Mouse (Mus musculus): ENCODE measurements around the gene Serpinh1.
"Not testable (repeated sequence)": the region's sequence is repeated elsewhere in the genome, so short reads cannot be mapped to it uniquely, and the experiment has no call there.

Gene Serpinh1

DNA sequence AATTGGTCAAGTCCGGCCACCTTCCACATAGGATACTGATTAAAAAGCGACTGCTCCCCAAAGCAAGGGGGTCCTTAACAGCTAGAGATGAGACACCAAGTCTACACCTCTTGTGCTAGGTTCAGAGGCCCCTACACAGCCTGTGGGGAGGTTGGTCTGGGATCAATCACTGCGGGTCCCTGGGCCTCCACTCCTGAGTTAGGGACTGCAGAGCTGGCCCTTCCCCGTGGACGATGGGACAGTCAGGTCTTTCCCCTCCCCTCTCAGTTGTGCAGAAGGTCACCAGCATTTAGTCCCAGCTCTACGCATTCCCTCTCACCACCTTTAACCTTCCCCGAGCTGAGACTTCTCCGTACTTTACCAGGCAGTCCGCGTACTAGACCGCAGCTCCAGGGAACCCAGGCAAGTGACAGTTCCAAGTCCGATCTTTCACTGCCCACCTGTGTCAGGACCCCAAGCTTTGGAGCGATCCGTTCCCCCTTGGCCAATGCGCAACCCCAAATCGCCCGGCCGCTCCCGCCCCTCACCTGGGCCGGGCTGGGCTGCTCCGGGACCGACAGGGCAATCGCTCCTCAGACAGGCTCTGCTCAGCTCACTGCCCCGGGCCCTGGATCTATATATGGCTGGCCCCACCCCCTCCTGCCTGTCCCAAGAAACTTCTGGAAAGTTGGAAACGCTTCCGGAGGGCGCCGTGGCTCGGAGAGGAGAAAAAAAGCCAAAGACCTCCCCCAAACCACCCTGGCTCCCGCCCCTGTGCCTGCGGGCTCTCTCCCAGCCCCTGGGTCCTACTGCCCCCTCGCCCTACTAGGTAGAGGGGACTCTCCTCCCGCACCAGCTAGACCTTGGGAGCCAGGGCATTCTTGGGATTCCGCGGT, at the start of gene Serpinh1:
TSS of gene Serpinh1 (minus strand) at position 714 of the 875 bp plus-strand sequence.
- no peak for DNase-seq

DNA sequence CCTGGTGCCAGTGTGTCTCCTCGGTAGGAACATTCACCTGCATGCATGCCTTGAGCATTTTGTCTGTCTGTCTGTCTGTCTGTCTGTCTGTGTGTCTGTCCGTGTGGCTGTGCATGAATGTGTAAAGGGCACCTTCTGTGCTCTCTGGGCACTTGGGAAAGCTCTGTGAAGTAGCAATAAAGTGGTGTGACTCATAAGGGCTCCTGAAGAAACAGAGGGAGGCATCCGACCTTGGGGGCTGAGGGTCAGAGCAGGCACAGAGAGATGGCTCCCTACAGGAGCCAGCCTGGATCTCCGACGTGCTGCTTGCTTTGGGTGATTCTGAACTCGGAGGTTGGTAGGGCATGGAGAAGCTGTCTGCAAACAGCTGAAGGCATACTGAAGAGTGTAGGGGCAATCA, 49.4 kb upstream of the Serpinh1 start:
- no peak for DNase-seq

DNA sequence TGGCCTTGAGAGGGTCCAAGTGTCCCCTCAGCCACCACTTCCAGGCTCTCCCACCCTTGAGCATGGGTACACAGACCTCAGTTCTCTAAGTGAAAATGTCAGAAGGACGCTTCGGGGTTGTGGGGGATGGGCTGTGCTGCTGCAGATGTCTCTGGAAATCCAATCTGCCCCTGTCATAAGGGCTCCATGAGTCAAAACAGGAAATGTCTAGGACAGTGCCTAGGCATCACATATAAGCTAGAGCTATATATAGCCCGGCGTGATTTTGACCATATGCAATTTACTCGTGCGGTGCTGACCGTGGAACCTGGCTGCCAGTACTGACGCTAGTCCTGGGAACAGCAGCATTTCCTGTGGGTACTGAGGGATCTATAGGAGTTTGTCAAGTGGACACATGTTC, 48.3 kb upstream of the Serpinh1 start:
- peak; percentile 25 for DNase-seq

DNA sequence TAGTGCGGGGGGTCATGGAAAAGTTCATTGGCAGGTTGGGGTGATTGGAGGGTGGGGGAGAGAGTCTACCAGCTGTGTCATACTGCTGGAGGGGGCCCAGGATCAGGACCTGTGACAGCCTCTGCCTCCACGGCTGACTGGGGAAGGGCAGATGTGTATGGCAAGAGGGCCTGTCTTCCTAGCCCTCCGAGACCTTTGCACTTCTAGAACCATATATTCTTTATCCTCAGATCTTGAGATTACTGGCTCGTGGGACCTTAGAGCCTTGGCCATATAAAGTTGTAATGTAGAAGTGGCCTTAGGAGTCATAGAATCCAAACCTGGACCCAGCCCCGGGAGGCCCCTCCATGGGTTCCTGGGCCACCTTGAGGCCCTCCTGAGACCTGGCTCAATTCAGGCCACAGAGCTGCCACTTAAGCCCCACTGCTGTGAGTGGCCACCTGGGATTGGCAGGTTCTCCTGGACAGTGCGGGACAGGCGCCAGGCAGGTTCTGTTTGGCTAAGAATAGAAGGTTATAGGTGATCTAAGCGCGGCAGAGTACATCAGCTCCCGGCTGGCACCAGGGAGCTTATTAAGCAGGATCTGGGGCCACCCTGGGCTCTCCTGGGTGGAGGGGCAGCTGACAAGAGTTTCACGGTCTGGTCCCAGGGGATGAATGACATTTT, 44.1 kb upstream of the Serpinh1 start:
- DNase-seq, result no peak

DNA sequence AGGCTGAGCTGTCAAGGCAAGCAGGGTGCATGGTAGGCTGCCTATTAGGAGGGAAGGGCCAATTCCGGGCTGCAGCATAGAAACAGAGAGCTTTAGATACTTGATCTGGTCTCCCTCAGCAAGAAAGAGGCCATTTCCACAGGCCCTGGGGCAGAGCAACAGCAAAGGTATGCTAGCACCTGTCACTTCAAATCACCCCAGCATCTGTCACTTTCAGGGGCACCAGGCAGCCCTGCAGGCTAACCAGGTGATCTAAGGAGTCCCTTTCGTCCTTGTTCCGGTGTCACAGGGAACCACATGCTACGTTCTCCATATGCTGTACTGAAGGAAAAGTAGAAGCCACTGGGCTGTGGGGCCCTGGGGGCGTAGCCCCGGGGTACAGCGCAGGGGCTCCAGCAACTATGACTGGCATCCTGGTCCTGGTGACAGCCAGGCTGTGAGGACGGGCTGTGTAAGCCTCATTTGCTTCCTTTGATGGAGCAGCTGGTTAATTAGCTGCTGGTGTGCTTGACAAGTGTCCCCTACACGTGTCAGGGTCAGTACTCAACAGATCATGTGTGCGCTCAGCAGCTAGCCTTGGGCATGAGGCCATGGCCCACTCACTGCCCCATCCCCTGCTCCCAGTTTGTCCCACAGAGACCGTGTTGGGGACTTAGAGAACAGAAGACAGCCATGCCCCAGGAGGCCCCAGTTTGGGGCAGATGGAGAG, 43.0 kb upstream of the Serpinh1 start:
- DNase-seq, result no peak

DNA sequence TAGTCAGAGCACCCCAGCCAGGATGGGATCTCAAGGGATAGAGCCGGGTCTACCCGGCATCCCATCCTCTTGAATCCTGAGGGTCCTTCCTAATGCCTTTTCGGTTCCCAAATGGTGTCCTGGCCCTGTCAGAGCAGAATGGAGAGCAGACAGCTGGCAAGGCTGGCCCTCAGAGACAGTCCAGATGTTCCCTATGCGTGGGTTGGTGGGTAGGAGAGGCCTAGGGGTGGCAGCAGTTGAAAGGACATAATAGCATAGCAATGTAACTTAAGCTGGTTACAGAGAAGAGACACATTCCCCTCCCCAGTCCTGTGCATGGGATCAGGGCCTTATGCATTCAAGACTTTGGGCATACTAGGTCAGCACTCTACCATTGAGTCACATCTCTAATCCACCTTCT, 42.3 kb upstream of the Serpinh1 start:
- DNase-seq, result no peak

DNA sequence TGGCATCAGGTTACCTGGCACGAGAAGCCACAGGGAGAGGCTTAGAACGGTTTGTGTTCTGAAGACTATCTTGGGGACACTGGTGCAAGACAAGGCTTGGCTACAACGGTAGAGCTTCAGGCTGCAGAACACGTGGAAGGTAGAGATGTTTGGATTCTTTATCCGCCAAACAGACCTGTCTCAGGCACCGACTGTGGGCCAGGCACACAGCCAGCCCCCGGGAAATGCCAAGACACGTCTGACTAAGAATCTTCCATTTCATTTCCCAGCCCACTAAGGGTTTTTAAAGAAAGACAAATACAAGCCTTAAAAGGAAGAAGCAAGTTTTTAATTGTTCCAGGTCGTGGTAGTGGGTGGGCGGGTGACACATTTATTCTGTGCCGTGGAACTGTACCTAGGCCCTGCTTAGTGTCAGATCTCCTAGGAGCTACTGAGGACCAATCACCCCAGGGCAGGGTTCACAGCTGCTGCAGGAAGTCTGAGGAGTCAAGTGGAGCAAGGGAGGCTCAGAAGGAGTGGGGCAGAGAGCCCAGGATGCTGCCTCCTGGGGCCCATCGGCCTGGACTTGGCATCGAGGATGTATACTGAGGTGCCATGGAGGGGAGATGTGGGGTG, 40.8 kb upstream of the Serpinh1 start:
- no peak for DNase-seq

DNA sequence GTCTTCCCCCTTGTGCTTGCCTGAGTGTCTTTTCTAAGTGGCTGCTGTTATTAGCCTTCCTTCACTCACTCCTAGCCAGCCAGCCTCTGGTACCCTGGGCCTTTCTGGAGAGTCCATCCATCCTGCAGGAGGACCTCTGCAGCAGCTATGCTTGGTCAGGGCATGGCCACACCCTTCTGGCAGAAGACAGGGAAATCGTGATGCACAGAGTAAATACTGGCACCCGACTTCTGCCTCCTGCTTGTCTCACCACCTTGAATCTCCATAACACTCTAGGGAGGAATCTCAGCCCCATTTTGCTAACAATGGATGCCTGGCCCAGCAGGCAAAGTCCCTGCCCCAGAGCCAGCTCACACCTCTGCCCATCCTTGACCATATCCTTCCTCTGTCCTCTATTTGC, 39.7 kb upstream of the Serpinh1 start:
- no peak for DNase-seq

DNA sequence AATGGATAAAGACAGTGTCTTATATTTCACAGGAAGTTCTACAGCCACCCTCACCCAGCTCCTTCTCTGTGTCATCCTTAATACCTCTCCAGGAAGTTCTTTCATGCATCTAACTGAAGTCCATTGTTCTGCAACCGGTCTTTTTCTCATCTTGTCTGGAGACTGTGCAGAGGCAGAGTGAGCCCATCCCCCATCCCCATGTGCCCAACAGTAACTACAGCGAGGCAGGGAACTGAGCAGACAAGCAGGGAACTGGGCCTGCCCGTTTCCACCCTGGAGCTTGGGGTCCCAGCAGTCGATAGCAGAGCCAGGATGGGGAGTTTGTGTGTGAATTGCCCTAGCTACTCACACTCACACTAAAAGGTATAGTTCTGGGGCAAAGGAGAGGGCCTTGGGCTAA, 37.5 kb upstream of the Serpinh1 start:
- DNase-seq, result no peak

DNA sequence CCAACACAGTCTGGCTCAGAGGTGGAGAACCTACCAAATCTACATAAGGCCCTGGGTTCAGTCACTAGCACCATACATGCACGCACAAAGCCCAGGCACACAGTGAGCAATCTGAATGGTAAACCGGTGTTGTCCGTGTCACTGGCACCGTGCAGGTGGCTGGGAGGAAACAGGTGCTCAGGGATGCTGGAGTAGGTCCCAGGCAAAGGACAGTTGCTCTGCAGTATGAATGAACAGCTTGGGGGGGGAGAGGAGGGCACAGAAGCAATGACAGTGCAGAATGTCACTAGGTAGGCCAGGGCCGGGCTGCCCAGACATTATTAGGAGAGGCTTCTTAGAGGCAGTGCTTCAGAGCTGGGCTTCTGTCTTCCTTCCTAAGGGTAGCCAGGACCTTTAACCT, 34.3 kb upstream of the Serpinh1 start:
- DNase-seq, result no peak

DNA sequence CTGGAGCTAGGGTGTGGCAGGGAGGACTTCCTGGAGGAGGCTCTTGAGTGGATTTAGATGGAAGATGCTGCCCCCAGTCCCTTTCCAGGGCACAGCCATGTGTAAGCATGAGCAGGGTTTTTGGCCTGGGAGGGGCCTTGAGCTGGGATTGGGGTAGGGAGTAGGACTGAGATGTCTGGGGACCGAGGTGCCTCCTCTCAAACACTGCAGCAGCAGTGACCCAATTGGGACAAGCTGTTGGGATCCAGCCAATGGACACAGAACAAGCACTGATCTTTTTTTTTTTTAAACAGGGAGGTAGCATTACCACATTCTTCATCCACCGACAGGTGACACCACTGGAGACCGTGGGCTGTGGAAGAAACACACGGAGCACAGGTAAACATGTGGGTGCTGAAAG, 33.8 kb upstream of the Serpinh1 start:
- no peak for DNase-seq

DNA sequence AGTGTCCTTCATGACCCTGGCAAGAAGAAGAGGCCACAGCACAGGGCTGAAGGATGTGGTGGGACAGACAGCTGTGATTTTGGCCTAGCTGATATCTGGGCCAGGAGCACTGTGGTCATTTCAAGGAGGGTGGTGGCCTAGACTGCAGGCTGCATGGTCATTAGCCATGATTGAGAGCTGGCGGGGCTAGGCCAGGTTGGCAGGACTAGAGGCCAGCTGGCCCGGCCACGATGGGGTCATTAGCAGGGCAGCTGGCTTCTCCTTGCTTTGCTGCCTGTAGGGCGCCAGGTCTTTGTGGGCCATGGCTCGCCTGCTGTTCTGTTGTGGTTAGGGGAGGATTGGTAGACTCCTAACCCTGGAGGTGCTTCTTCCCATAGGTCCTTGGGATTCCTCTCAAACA, 33.0 kb upstream of the Serpinh1 start:
- DNase-seq, result no peak

DNA sequence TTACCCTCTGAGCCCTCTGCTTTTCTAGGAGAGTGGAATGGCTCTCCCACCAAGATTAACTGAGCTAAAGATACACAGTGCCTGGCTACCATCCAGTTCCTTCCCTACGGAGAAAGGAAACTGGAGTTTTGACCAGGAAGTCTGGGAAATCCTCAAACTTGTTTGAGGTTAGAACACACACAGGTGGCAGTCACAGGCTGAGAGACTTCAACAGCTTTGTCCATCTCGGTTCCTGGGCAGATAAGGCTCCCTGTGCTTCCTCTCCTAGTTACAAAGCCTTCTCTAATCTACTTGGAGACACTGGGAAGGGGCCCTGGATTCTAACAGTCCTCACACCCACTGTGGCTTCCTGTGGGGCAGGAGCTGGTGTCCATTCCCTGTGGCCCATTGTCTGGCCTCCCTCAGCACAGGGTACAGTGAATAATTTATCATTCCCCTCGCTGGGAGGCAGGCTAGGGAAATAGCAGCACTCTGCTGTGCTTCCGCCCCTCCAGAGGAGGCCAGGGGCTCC, 31.1 kb upstream of the Serpinh1 start:
- DNase-seq, result no peak

DNA sequence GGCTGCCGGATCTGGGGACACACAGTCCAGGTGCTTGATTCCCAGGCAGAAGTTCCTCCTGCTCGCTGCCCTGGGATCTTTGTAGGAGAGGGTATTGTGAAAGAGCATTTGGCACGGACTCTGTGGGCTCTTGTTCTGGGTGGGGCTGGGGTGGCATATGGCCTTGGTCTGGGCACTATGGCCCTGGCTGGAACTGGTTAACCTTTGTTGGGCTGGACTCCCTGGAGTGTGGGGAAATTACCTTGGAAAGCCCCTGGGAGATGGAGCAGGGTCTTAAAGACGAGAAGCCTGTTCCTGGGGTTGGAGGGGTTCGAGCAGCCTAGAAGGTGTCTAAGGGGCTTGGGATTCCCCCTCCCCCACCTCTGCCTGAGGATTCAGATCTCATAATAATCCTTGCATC, 30.2 kb upstream of the Serpinh1 start:
- DNase-seq, result no peak

DNA sequence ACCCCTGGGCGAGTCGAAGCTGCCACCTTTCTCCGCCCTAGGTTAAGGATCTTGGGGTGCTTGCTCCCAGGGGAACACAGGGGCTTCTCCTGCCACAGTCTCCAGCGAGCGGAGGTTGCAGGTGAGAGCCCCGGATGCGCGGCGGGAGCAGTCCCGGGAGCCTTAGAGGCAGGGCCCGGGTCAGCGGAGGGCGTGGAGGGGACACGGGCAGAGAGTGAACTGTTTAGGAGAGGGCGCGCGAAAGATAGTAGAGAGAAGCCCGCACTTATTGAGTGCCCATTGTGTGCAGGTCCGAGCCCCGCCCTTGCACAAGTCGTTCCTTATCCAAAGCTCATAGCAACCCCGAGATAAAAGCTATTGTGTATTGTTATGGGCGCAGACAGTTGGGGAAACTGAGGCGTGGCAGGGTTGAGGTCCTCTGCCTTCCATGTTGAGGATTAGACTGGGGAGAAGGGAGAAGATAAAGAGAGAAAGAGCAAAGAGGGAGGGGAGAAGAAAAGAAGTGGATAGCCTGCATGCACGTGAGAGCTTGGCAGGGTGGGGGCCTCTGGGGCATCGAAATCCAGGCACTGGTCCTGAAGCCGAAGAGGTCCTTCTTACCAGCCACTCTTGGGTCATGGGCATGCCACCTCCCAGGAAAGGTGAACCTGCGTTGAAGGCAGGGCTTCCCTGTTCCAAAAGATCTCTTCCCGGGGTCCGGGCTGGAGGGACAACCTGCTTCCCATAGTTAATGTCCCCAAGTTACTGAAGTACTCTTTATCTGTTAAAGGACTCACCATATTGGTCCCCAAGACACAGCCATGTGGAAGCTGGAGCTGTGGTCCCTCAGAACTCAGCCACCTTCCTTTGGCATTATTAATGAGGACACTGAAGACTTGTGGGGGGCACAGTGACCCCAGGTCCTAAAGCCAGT, 29.3 kb upstream of the Serpinh1 start:
- DNase-seq, result peak; percentile 50

DNA sequence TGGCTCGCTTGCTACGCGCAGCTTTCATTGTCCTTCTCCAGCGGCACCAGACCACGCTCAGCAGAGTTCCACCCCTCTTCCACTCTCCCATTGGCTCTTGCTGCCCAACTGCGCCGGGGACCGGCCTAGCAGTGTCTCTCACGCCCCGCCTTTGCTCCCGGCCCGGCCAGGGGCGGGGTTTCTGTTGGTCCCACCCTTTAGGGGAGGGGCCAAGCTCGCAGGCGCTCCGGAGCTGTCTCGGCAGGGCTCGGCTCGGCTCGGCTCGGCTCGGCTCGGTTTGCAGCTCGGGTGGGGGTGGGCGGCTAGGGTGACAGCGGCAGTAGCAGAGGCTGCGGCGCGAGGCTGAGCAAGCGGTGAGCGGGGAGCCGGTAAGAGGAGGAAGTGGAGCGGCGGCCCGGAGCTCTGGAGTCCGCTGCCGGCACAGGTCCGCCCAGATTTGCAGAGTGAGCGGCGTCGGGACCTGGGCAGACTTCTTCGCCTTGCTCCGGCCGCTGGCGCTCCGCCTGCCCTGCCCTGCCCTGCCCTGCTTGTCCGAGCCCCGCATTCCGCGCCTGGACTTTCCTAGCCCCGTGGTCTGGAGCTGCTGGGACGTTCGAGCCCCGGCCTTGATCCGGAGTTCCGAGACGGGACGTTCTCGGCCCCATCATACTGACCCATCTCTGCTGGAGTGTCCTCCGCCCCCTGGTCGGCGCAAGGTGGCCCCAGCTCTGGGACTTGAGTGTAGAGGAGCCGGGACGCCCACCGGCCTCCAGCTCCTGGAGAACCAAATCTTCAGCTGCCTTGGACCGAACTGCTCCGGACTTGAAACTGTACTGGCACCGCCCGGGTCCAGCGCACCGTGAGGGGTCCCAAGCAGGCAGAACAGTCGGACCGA, 28.4 kb upstream of the Serpinh1 start, which contains the start of gene Gdpd5:
TSS of gene Gdpd5 (plus strand) at position 201 of the 874 bp plus-strand sequence.
- DNase-seq, result peak; percentile 100

DNA sequence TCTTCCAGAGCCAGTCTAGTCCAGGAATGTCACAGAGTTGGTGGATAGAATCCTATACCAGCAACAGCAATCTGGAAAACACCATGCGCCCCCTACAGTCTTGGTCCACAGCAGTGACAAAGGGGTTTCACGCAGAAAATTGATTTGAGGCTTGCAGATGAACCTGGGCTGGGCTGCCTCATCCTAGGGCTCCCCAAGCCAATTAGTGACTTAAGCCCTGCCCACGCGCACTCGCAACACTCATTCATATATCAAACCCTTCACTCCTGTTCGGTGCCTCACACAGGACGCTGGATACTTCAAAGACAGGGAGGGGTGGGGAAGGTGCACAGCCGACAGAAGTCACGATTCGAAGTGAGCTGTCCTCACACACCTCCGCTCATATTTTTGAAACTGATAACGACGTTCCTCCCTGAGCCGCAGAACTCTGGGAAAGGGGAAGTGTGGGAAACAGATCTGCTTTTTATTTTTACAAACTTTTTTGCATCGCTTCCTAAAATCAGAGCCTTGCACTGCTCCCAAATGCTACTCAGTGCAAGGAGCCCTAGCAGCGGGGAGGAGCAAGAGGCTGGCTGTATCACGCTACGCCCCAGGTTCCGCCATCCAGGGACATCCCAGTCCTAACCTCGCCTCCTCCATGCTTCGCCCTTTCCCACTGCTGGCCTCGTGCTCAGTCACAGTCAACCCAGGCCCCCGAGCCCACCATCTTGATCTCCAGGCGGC, 27.6 kb upstream of the Serpinh1 start:
- DNase-seq, result peak; percentile 67

DNA sequence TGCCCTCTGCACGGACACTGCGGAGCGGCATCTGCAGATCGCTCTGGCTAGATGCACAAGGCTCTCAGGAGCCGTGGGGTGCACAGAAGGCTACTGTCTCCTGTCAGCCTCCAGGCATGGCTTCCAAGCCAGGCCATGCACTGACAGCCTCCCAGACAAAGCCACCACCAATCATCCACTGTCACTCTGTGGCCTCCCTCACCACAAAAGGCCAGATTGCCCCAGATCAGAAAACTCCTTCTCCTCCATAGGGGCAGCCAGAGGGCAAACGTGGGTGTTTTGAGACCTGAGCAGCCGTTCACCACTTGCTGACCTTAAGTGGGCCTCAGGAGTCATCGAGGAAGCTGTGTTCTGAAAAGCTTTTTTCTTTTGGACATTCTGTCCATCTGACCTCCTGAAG, 25.8 kb upstream of the Serpinh1 start:
- DNase-seq, result no peak

DNA sequence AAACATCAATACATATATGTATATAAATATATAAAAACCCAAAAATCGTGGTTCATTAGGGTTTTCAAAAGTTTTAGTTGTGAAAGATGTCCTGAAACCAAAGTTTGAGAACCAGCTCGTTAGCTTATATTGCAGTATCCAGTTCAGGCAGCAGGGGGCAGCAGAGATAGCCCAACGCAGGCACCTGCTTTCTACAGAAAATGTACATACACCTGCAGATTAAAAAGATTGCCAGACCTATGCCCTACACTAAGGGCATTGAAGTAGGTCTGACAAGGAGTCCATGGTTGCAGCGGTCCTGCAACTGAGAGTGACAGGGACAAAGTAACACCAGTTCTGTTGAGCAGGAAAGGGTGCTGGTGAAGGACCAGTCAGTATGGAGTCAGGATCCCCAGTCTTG, 22.4 kb upstream of the Serpinh1 start:
- DNase-seq, result peak; percentile 91

DNA sequence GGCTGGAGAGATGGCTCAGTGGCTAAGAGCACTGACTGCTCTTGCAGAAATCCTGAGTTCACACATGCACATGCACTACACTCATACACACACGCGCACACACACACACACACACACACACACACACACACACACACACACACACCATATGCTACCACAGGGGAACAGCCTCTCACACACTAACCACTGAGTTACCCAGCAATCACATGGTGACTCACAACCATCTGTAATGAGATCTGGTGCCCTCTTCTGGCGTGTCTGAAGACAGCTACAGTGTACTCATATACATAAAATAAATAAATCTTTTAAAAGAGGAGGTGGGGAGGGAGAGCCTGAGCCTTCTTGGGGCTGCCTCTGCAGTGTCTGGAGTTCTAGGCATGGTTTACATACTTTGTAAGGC, 21.3 kb upstream of the Serpinh1 start:
- not testable (repeated sequence) for DNase-seq

Data from thymus, postnatal 4 days (tissue).